Mouse (Mus musculus) T-helper 1 cell (primary cell): ENCODE results near the gene Gabarapl2.
"Not testable (repeated sequence)": the region's sequence is repeated elsewhere in the genome, so short reads cannot be mapped to it uniquely, and the experiment has no call there.

Experiments
- in situ Hi-C: fragments of 300-600 bp; cut with MboI, MseI; formaldehyde crosslinking; loops from one replicate; pipeline ENCODE4 v1.15.1; 2025; ENCODE audit warnings: high pct_unique_total_duplicates

Gene Gabarapl2

GRCm38 (mm10) chr8:111933348-111934076, 7.0 kb upstream of the Gabarapl2 start, which contains the start of gene Tmem231:
Gene Tmem231, minus strand, starts transcription at chr8:111933881.
- in situ Hi-C loops, result loop anchor here (5.0 kb wide), 1 partner anchor 1699 kb away; no protein-coding TSS in a partner anchor

- in situ Hi-C loops, result loop anchor here (5.0 kb wide), 1 partner anchor 1698 kb away; no protein-coding TSS in a partner anchor
These were observed 6.3 kb upstream of the Gabarapl2 start for GRCm38 (mm10) chr8:111934201-111934600.

- in situ Hi-C loops, result no loop called here
These were observed 3.3 kb upstream of the Gabarapl2 start for GRCm38 (mm10) chr8:111937184-111937583.

- in situ Hi-C loops, result not testable (repeated sequence)
These were observed 2.2 kb upstream of the Gabarapl2 start for GRCm38 (mm10) chr8:111938076-111938985.

- in situ Hi-C loops, result loop anchor here (5.0 kb wide), 1 partner anchor 53 kb away; the partner anchor contains the start of gene Adat1
These were observed 874 bp upstream of the Gabarapl2 start for GRCm38 (mm10) chr8:111939516-111940142.

- in situ Hi-C loops, result loop anchor here (5.0 kb wide), 1 partner anchor 51 kb away; the partner anchor contains the start of gene Adat1
These were observed 575 bp downstream of the Gabarapl2 start for GRCm38 (mm10) chr8:111941101-111941454.

- in situ Hi-C loops, result loop anchor here (5.0 kb wide), 1 partner anchor 49 kb away; the partner anchor contains the start of gene Adat1
These were observed 3.0 kb downstream of the Gabarapl2 start for GRCm38 (mm10) chr8:111943544-111943943.

- in situ Hi-C loops, result no loop called here
These were observed 6.6 kb downstream of the Gabarapl2 start for GRCm38 (mm10) chr8:111947144-111947543.

- in situ Hi-C loops, result no loop called here
These were observed 7.5 kb downstream of the Gabarapl2 start for GRCm38 (mm10) chr8:111947954-111948353.

GRCm38 (mm10) chr8:111950846-111951245, 10.3 kb downstream of the Gabarapl2 start:
- in situ Hi-C loops, result no loop called here

GRCm38 (mm10) chr8:111951317-111951716, 10.8 kb downstream of the Gabarapl2 start:
- in situ Hi-C loops, result no loop called here

- in situ Hi-C loops, result no loop called here
These were observed 11.4 kb downstream of the Gabarapl2 start for GRCm38 (mm10) chr8:111951936-111952335.

- in situ Hi-C loops, result no loop called here
These were observed 14.5 kb downstream of the Gabarapl2 start for GRCm38 (mm10) chr8:111954844-111955594.

GRCm38 (mm10) chr8:111955879-111956278, 15.4 kb downstream of the Gabarapl2 start:
- in situ Hi-C loops, result no loop called here

GRCm38 (mm10) chr8:111957231-111957630, 16.7 kb downstream of the Gabarapl2 start:
- in situ Hi-C loops, result no loop called here

- in situ Hi-C loops, result no loop called here
These were observed 20.3 kb downstream of the Gabarapl2 start for GRCm38 (mm10) chr8:111960591-111961321.

GRCm38 (mm10) chr8:111961330-111961729, 20.8 kb downstream of the Gabarapl2 start:
- in situ Hi-C loops, result no loop called here

- in situ Hi-C loops, result no loop called here
These were observed 22.1 kb downstream of the Gabarapl2 start for GRCm38 (mm10) chr8:111962589-111962988.

- in situ Hi-C loops, result no loop called here
These were observed 22.6 kb downstream of the Gabarapl2 start for GRCm38 (mm10) chr8:111963091-111963490.

- in situ Hi-C loops, result no loop called here
These were observed 23.0 kb downstream of the Gabarapl2 start for GRCm38 (mm10) chr8:111963546-111963945.
